Mouse (Mus musculus): ENCODE measurements around the gene Il1f6. TPM values are rescaled to one million over a fixed set of nuclear protein-coding genes. Genes with fewer than 3 reads are reported as not detected.

Gene Il1f6
- total RNA-seq (2023) = not detected

DNA sequence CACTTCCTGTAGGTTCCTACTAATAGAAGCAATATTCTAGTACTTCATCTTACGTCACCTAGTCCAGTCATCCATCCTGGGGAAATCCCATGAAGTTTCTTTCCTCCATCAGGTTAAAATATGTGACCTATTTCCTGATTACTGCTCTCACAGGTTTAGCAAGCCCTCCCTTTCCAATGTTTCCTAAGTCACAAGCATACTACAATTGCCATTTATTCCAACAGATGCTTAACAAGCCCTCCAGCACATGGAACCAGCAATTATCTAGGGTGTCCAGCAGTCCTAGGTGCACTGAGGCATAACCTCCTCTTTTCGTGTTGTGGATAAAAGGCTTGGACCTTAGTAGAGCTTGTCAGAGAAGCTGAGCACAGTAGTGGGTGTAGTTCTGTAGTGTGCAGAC lies at the start of gene Il1f6:
Il1f6 (plus strand) TSS at position 301 of the 400 bp plus-strand sequence.

DNA sequence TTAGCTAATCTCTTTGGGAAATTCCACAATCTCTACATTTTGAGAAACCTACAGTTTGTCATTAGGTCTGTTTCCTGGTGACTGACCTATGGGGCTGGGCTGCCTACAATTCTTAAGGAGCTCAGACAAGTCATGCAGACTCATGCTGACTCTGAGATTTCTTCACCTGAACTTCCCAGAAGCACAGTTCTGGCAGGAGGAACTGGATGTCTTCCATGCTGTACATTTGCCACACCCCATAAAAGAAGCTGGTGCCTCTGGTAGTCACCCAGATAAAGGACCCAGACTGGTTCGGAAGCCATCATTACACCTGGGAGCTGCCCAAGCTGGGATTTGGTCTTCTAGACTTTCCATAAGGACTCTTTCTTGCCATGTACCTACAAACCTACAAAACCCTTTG lies 29.0 kb upstream of the Il1f6 start, which contains the start of gene Il1f9:
Il1f9 (plus strand) TSS at position 301 of the 400 bp plus-strand sequence.

Other genes with a start within 250 kb of the Il1f6 start
- gene Hnmt, start 166.0 kb upstream of the Il1f6 start, total RNA-seq (2023) = not detected
- gene Tbpl2, start 118.8 kb upstream of the Il1f6 start, total RNA-seq (2023) = not detected
- gene Il1f8, start 62.3 kb upstream of the Il1f6 start, total RNA-seq (2023) = not detected
- gene Il1f9, start 28.9 kb upstream of the Il1f6 start, total RNA-seq (2023) = not detected
- not detected for gene Il1f5, start 61.5 kb downstream of the Il1f6 start, total RNA-seq (2023)
- gene Il1f10, start 75.8 kb downstream of the Il1f6 start, total RNA-seq (2023) = not detected
- gene Il1rn, start 121.4 kb downstream of the Il1f6 start, total RNA-seq (2023) = under 1 TPM in 1 of 2 experiments, not detected in 1; 0.50 TPM
- 100 to 1,000 TPM; 193 to 213 TPM for gene Psd4, start 152.2 kb downstream of the Il1f6 start, total RNA-seq (2023)

All from T-cell, adult 66 days (primary cell).